Mouse (Mus musculus): ENCODE data around the gene Rps6ka3.

The Rps6ka3 gene

GRCm38 (mm10) chrX:159321342-159321741 lies 111.2 kb downstream of the Rps6ka3 start:
- peak; percentile 17 to 69 for DNase-seq (ENCODE audit: low spot score in 2 of 2)

GRCm38 (mm10) chrX:159364506-159364905 lies 154.4 kb downstream of the Rps6ka3 start:
- no peak for DNase-seq (ENCODE audit: low spot score in 2 of 2)

GRCm38 (mm10) chrX:159371831-159372752 lies 162.0 kb downstream of the Rps6ka3 start, which contains the start of gene Eif1ax:
Gene Eif1ax, plus strand, starts transcription at chrX:159372178.
- DNase-seq (ENCODE audit: low spot score in 2 of 2), result peak; percentile 64 to 70

GRCm38 (mm10) chrX:159372753-159373144 lies 162.6 kb downstream of the Rps6ka3 start:
- no peak for DNase-seq (ENCODE audit: low spot score in 2 of 2)

- no peak for DNase-seq (ENCODE audit: low spot score in 2 of 2)
Measured at GRCm38 (mm10) chrX:159387105-159387504, 177.0 kb downstream of the Rps6ka3 start.

- DNase-seq (ENCODE audit: low spot score in 2 of 2), result no peak
Measured at GRCm38 (mm10) chrX:159388953-159389352, 178.8 kb downstream of the Rps6ka3 start.

- no peak for DNase-seq (ENCODE audit: low spot score in 2 of 2)
Measured at GRCm38 (mm10) chrX:159390347-159390962, 180.3 kb downstream of the Rps6ka3 start.

GRCm38 (mm10) chrX:159391239-159391638 lies 181.1 kb downstream of the Rps6ka3 start:
- no peak for DNase-seq (ENCODE audit: low spot score in 2 of 2)

- no peak for DNase-seq (ENCODE audit: low spot score in 2 of 2)
Measured at GRCm38 (mm10) chrX:159409253-159409652, 199.1 kb downstream of the Rps6ka3 start.

GRCm38 (mm10) chrX:159414130-159414828 lies 204.2 kb downstream of the Rps6ka3 start, which contains the start of gene Map7d2:
Gene Map7d2, plus strand, starts transcription at chrX:159414572.
- DNase-seq (ENCODE audit: low spot score in 2 of 2), result no peak

- DNase-seq (ENCODE audit: low spot score in 2 of 2), result peak in 1 of 2 experiments; percentile 60
Measured at GRCm38 (mm10) chrX:159414829-159415673, 204.9 kb downstream of the Rps6ka3 start.
